Mouse (Mus musculus) limb, embryonic 10.5 days (tissue): ENCODE data around the gene Dpysl5. TPM values are rescaled to one million over a fixed set of nuclear protein-coding genes. Genes with fewer than 3 reads are reported as not detected.

Experiments used
- DNase-seq: peaks from one replicate; pipeline ENCODE4 v3.0.0-alpha.2; 2017; ENCODE audit warnings: low spot score
- H3K27ac ChIP-seq: fragments of 300-500 bp; sonication (generic); 2 replicates; pipeline ENCODE4 v1.5.1; 2016; ENCODE audit warnings: mild to moderate bottlenecking
- H3K27me3 ChIP-seq: fragments of 300-500 bp; sonication (generic); 2 replicates; pipeline ENCODE4 v1.6.1; 2016; ENCODE audit warnings: low read depth, mild to moderate bottlenecking; ENCODE audit not compliant: poor library complexity, severe bottlenecking
- H3K36me3 ChIP-seq: fragments of 300-500 bp; sonication (generic); 2 replicates; pipeline ENCODE4 v1.6.1; 2016; ENCODE audit warnings: mild to moderate bottlenecking, moderate library complexity
- H3K4me1 ChIP-seq: fragments of 300-500 bp; sonication (generic); 2 replicates; pipeline ENCODE4 v1.6.1; 2016
- H3K4me3 ChIP-seq: fragments of 300-500 bp; sonication (generic); 2 replicates; pipeline ENCODE4 v1.5.1; 2016; ENCODE audit warnings: mild to moderate bottlenecking, moderate library complexity
- H3K9me3 ChIP-seq: fragments of 300-500 bp; sonication (generic); replicated peaks from 2 replicates; pipeline ENCODE4 v1.6.1; 2016; ENCODE audit warnings: mild to moderate bottlenecking
- WGBS: fragments of 180-500 bp; shearing (Covaris S2); methylation state at CpG from one replicate; pipeline ENCODE4 v1.1.7; 2016; 5-methylcytosine and 5-hydroxymethylcytosine counted together
- polyA plus RNA-seq: library from polyadenylated mRNA; unstranded; fragments of >200 nt; fragmentation: Nextera tagmentation; extraction: Ambion mirVana; gene quantifications from 2 replicates; pipeline ENCODE4 v1.2.1, GENCODE M21; 2016

Gene Dpysl5
- polyA plus RNA-seq, 1 experiment from 2014 or later, result 4.9 TPM

GRCm38 (mm10) chr5:30712441-30713298, 1.3 kb downstream of the Dpysl5 start:
- Histone ChIP-seq H3K9me3 (no peaks in the 10 kb centered on the region), H3K4me1 (peaks cover 32% of the 10 kb centered on the region), H3K27me3 (peaks cover 73% of the 10 kb centered on the region), H3K36me3 (no peaks in the 10 kb centered on the region), H3K27ac (peak overlapping the region; percentile 77), H3K4me3 (peak overlapping the region; percentile 65)
- WGBS, result under 1% methylated on average over 42 of the region's 43 CpGs
- peak; percentile 63 for DNase-seq

GRCm38 (mm10) chr5:30713299-30713675, 1.9 kb downstream of the Dpysl5 start:
- H3K9me3 ChIP-seq, result no peaks in the 10 kb centered on the region
- peak overlapping the region; percentile 65 for H3K27ac ChIP-seq
- H3K36me3 ChIP-seq, result no peaks in the 10 kb centered on the region
- H3K4me3 ChIP-seq, result peak overlapping the region; percentile 65
- 1% methylated on average over 20 of the region's 20 CpGs for WGBS
- H3K27me3 ChIP-seq, result peaks cover 70% of the 10 kb centered on the region
- DNase-seq, result peak; percentile 65
- peaks cover 32% of the 10 kb centered on the region for H3K4me1 ChIP-seq

- peaks cover 32% of the 10 kb centered on the region for H3K4me1 ChIP-seq
- WGBS, result 23% methylated on average over 11 of the region's 11 CpGs
- peaks cover 66% of the 10 kb centered on the region for H3K27me3 ChIP-seq
- no peaks in the 10 kb centered on the region for H3K9me3 ChIP-seq
- DNase-seq, result no peak
- H3K36me3 ChIP-seq, result no peaks in the 10 kb centered on the region
- peak overlapping the region; percentile 65 for H3K4me3 ChIP-seq
- peak overlapping the region; percentile 65 for H3K27ac ChIP-seq
Observed at GRCm38 (mm10) chr5:30713691-30714090, 2.3 kb downstream of the Dpysl5 start.

- Histone ChIP-seq H3K27ac (no peak overlapping the region), H3K4me3 (no peak overlapping the region), H3K4me1 (peaks cover 23% of the 10 kb centered on the region), H3K36me3 (no peaks in the 10 kb centered on the region), H3K27me3 (peaks cover 48% of the 10 kb centered on the region), H3K9me3 (no peaks in the 10 kb centered on the region)
- no peak for DNase-seq
- WGBS, result 96% methylated on average over 2 of the region's 2 CpGs
Observed at GRCm38 (mm10) chr5:30716311-30716710, 4.9 kb downstream of the Dpysl5 start.

- DNase-seq, result no peak
- 79% methylated on average over 4 of the region's 4 CpGs for WGBS
- H3K9me3 ChIP-seq, result no peaks in the 10 kb centered on the region
- peaks cover 12% of the 10 kb centered on the region for H3K4me1 ChIP-seq
- H3K4me3 ChIP-seq, result no peak overlapping the region
- H3K27ac ChIP-seq, result no peak overlapping the region
- H3K27me3 ChIP-seq, result peaks cover 37% of the 10 kb centered on the region
- H3K36me3 ChIP-seq, result no peaks in the 10 kb centered on the region
Observed at GRCm38 (mm10) chr5:30717506-30717905, 6.1 kb downstream of the Dpysl5 start.

GRCm38 (mm10) chr5:30717991-30718703, 6.8 kb downstream of the Dpysl5 start:
- H3K27ac ChIP-seq, result no peak overlapping the region

GRCm38 (mm10) chr5:30721935-30722334, 10.6 kb downstream of the Dpysl5 start:
- no peak for DNase-seq
- Histone ChIP-seq H3K4me3 (no peak overlapping the region), H3K27me3 (no peaks in the 10 kb centered on the region), H3K9me3 (no peaks in the 10 kb centered on the region), H3K4me1 (no peaks in the 10 kb centered on the region), H3K27ac (no peak overlapping the region), H3K36me3 (no peaks in the 10 kb centered on the region)
- WGBS, result 91% methylated on average over 8 of the region's 8 CpGs

More at GRCm38 (mm10) chr5:30717991-30718703, 6.8 kb downstream of the Dpysl5 start:
- Histone ChIP-seq H3K36me3 (no peaks in the 10 kb centered on the region), H3K4me3 (no peak overlapping the region), H3K9me3 (no peaks in the 10 kb centered on the region), H3K4me1 (peaks cover 5% of the 10 kb centered on the region), H3K27me3 (peaks cover 30% of the 10 kb centered on the region)
- no peak for DNase-seq
- WGBS, result 82% methylated on average over 10 of the region's 10 CpGs

- H3K9me3 ChIP-seq, result no peaks in the 10 kb centered on the region
- H3K4me3 ChIP-seq, result no peak overlapping the region
- H3K36me3 ChIP-seq, result no peaks in the 10 kb centered on the region
- H3K27me3 ChIP-seq, result no peaks in the 10 kb centered on the region
- no peaks in the 10 kb centered on the region; the same call in 1 of the 2 replicates for H3K4me1 ChIP-seq
- H3K27ac ChIP-seq, result no peak overlapping the region
- DNase-seq, result no peak
- 95% methylated on average over 5 of the region's 5 CpGs for WGBS
Observed at GRCm38 (mm10) chr5:30726151-30726693, 14.9 kb downstream of the Dpysl5 start.

- no peak overlapping the region for H3K4me3 ChIP-seq
- 91% methylated on average over 7 of the region's 7 CpGs for WGBS
- H3K36me3 ChIP-seq, result no peaks in the 10 kb centered on the region
- no peaks in the 10 kb centered on the region for H3K9me3 ChIP-seq
- no peak for DNase-seq
- no peaks in the 10 kb centered on the region for H3K27me3 ChIP-seq
- H3K4me1 ChIP-seq, result peaks cover 19% of the 10 kb centered on the region
- H3K27ac ChIP-seq, result no peak overlapping the region
Observed at GRCm38 (mm10) chr5:30732511-30732910, 21.1 kb downstream of the Dpysl5 start.

- Histone ChIP-seq H3K9me3 (no peaks in the 10 kb centered on the region), H3K4me3 (no peak overlapping the region), H3K4me1 (peaks cover 31% of the 10 kb centered on the region), H3K27me3 (no peaks in the 10 kb centered on the region), H3K27ac (no peak overlapping the region), H3K36me3 (no peaks in the 10 kb centered on the region)
- WGBS, result 49% methylated on average over 4 of the region's 4 CpGs
- no peak for DNase-seq
Observed at GRCm38 (mm10) chr5:30734666-30735065, 23.3 kb downstream of the Dpysl5 start.

GRCm38 (mm10) chr5:30738127-30738828, 26.9 kb downstream of the Dpysl5 start:
- H3K4me1 ChIP-seq, result peaks cover 31% of the 10 kb centered on the region
- 35% methylated on average over 10 of the region's 10 CpGs for WGBS
- H3K9me3 ChIP-seq, result no peaks in the 10 kb centered on the region
- H3K27me3 ChIP-seq, result no peaks in the 10 kb centered on the region
- no peak overlapping the region for H3K27ac ChIP-seq
- no peak overlapping the region for H3K4me3 ChIP-seq
- DNase-seq, result no peak
- no peaks in the 10 kb centered on the region for H3K36me3 ChIP-seq

- no peak for DNase-seq
- Histone ChIP-seq H3K36me3 (no peaks in the 10 kb centered on the region), H3K4me3 (no peak overlapping the region), H3K9me3 (no peaks in the 10 kb centered on the region), H3K27me3 (no peaks in the 10 kb centered on the region), H3K27ac (no peak overlapping the region), H3K4me1 (peaks cover 25% of the 10 kb centered on the region)
- WGBS, result 71% methylated on average over 8 of the region's 8 CpGs
Observed at GRCm38 (mm10) chr5:30739595-30739994, 28.2 kb downstream of the Dpysl5 start.
